Mouse (Mus musculus): ENCODE measurements at regions not wholly inside any gene's neighbourhood (a gene's known extent, or its start where the extent isn't known, plus 50 kb on each side); places are given as distances from the start of the nearest gene placed in this dataset.

GRCm38 (mm10) chr8:112993781-112994180 is 423.9 kb downstream of the Cntnap4 start:
- no peak overlapping the region for H3K9ac ChIP-seq (ENCODE audit: low read depth, low read length)
- ATAC-seq, result no peak
- no peaks in the 10 kb centered on the region for H3K4me1 ChIP-seq (replicated peaks; ENCODE audit: control insufficient read depth, insufficient read depth, low read length)
- TF ChIP-seq CTCF (IDR thresholded peaks at IDR 0.05; ENCODE audit: low read depth), result no peak
- H3K4me3 ChIP-seq (ENCODE audit: low read depth, low read length), result no peak overlapping the region
- no peak overlapping the region for H3K27ac ChIP-seq (ENCODE audit: low read depth, low read length)
- H3K9me3 ChIP-seq (ENCODE audit: control insufficient read depth), result no peaks in the 10 kb centered on the region
- whole genome bisulfite sequencing, result 83% methylated on average over 4 of the region's 4 CpGs
- H3K27me3 ChIP-seq (replicated peaks; ENCODE audit: control insufficient read depth, insufficient read depth, low read length), result no peaks in the 10 kb centered on the region
- H3K4me2 ChIP-seq (replicated peaks; ENCODE audit: low read depth), result no peak overlapping the region
- H3K36me3 ChIP-seq (ENCODE audit: control insufficient read depth, insufficient read depth), result no peaks in the 10 kb centered on the region

- Histone ChIP-seq H3K4me3 (ENCODE audit: low read depth, low read length) (no peak overlapping the region), H3K4me1 (replicated peaks; ENCODE audit: control insufficient read depth, insufficient read depth, low read length) (no peaks in the 10 kb centered on the region), H3K4me2 (replicated peaks; ENCODE audit: low read depth) (no peak overlapping the region), H3K27ac (ENCODE audit: low read depth, low read length) (no peak overlapping the region), H3K36me3 (ENCODE audit: control insufficient read depth, insufficient read depth) (no peaks in the 10 kb centered on the region), H3K9ac (ENCODE audit: low read depth, low read length) (no peak overlapping the region), H3K9me3 (ENCODE audit: control insufficient read depth) (no peaks in the 10 kb centered on the region), H3K27me3 (replicated peaks; ENCODE audit: control insufficient read depth, insufficient read depth, low read length) (no peaks in the 10 kb centered on the region)
- no peak for TF ChIP-seq CTCF (IDR thresholded peaks at IDR 0.05; ENCODE audit: low read depth)
- WGBS, result 54% methylated on average over 4 of the region's 4 CpGs
- ATAC-seq, result no peak
These were observed 437.5 kb downstream of the Cntnap4 start for GRCm38 (mm10) chr8:113007356-113007755.

GRCm38 (mm10) chr8:113028880-113029279 is 459.0 kb downstream of the Cntnap4 start:
- no peak for TF ChIP-seq CTCF (IDR thresholded peaks at IDR 0.05; ENCODE audit: low read depth)
- Histone ChIP-seq H3K9ac (ENCODE audit: low read depth, low read length) (no peak overlapping the region), H3K4me1 (replicated peaks; ENCODE audit: control insufficient read depth, insufficient read depth, low read length) (no peaks in the 10 kb centered on the region), H3K4me3 (ENCODE audit: low read depth, low read length) (no peak overlapping the region), H3K9me3 (ENCODE audit: control insufficient read depth) (no peaks in the 10 kb centered on the region), H3K4me2 (replicated peaks; ENCODE audit: low read depth) (no peak overlapping the region), H3K27me3 (replicated peaks; ENCODE audit: control insufficient read depth, insufficient read depth, low read length) (no peaks in the 10 kb centered on the region), H3K36me3 (ENCODE audit: control insufficient read depth, insufficient read depth) (no peaks in the 10 kb centered on the region), H3K27ac (ENCODE audit: low read depth, low read length) (no peak overlapping the region)
- ATAC-seq, result no peak
- WGBS, result 79% methylated on average over 9 of the region's 9 CpGs

- H3K4me2 ChIP-seq (replicated peaks; ENCODE audit: low read depth), result no peak overlapping the region
- no peak for ATAC-seq
- no peaks in the 10 kb centered on the region for H3K9me3 ChIP-seq (ENCODE audit: control insufficient read depth)
- no peak for TF ChIP-seq CTCF (IDR thresholded peaks at IDR 0.05; ENCODE audit: low read depth)
- no peak overlapping the region for H3K27ac ChIP-seq (ENCODE audit: low read depth, low read length)
- no peaks in the 10 kb centered on the region for H3K27me3 ChIP-seq (replicated peaks; ENCODE audit: control insufficient read depth, insufficient read depth, low read length)
- H3K4me3 ChIP-seq (ENCODE audit: low read depth, low read length), result no peak overlapping the region
- no peaks in the 10 kb centered on the region for H3K4me1 ChIP-seq (replicated peaks; ENCODE audit: control insufficient read depth, insufficient read depth, low read length)
- no peaks in the 10 kb centered on the region for H3K36me3 ChIP-seq (ENCODE audit: control insufficient read depth, insufficient read depth)
- H3K9ac ChIP-seq (ENCODE audit: low read depth, low read length), result no peak overlapping the region
- 84% methylated on average over 8 of the region's 8 CpGs for WGBS
These were observed 482.1 kb downstream of the Cntnap4 start for GRCm38 (mm10) chr8:113051770-113052473.

GRCm38 (mm10) chr8:113065246-113066169 is 495.7 kb downstream of the Cntnap4 start:
- Histone ChIP-seq H3K27me3 (replicated peaks; ENCODE audit: control insufficient read depth, insufficient read depth, low read length) (no peaks in the 10 kb centered on the region), H3K4me3 (ENCODE audit: low read depth, low read length) (no peak overlapping the region), H3K4me2 (replicated peaks; ENCODE audit: low read depth) (no peak overlapping the region), H3K36me3 (ENCODE audit: control insufficient read depth, insufficient read depth) (no peaks in the 10 kb centered on the region), H3K9ac (ENCODE audit: low read depth, low read length) (no peak overlapping the region), H3K27ac (ENCODE audit: low read depth, low read length) (no peak overlapping the region), H3K4me1 (replicated peaks; ENCODE audit: control insufficient read depth, insufficient read depth, low read length) (no peaks in the 10 kb centered on the region), H3K9me3 (ENCODE audit: control insufficient read depth) (no peaks in the 10 kb centered on the region)
- 52% methylated on average over 2 of the region's 2 CpGs for WGBS
- ATAC-seq, result no peak
- TF ChIP-seq CTCF (IDR thresholded peaks at IDR 0.05; ENCODE audit: low read depth), result no peak

- Histone ChIP-seq H3K9ac (ENCODE audit: low read depth, low read length) (no peak overlapping the region), H3K27me3 (replicated peaks; ENCODE audit: control insufficient read depth, insufficient read depth, low read length) (no peaks in the 10 kb centered on the region), H3K4me1 (replicated peaks; ENCODE audit: control insufficient read depth, insufficient read depth, low read length) (no peaks in the 10 kb centered on the region), H3K36me3 (ENCODE audit: control insufficient read depth, insufficient read depth) (no peaks in the 10 kb centered on the region), H3K4me2 (replicated peaks; ENCODE audit: low read depth) (no peak overlapping the region), H3K27ac (ENCODE audit: low read depth, low read length) (no peak overlapping the region), H3K4me3 (ENCODE audit: low read depth, low read length) (no peak overlapping the region), H3K9me3 (ENCODE audit: control insufficient read depth) (no peaks in the 10 kb centered on the region)
- TF ChIP-seq CTCF (IDR thresholded peaks at IDR 0.05; ENCODE audit: low read depth), result no peak
- 81% methylated on average over 6 of the region's 6 CpGs for WGBS
- ATAC-seq, result no peak
These were observed 496.4 kb downstream of the Cntnap4 start for GRCm38 (mm10) chr8:113066170-113066708.

Measured in intestine, postnatal 0 days (tissue).